Mouse (Mus musculus) retina, embryonic 14.5 days (tissue): Measurements from ENCODE around the gene Pitpnb.

ENCODE experiments used
- DNase-seq: peaks from one replicate; pipeline ENCODE4 v3.0.0-alpha.2; 2015; ENCODE audit warnings: low spot score

Gene Pitpnb

GRCm38 (mm10) chr5:111421424-111421823, 90.9 kb downstream of the Pitpnb start:
- no peak for DNase-seq

GRCm38 (mm10) chr5:111422058-111422800, 91.7 kb downstream of the Pitpnb start:
- DNase-seq = no peak

- no peak for DNase-seq
Observed at GRCm38 (mm10) chr5:111423011-111423410, 92.4 kb downstream of the Pitpnb start.

GRCm38 (mm10) chr5:111423616-111424015, 93.1 kb downstream of the Pitpnb start:
- no peak for DNase-seq

- no peak for DNase-seq
Observed at GRCm38 (mm10) chr5:111425813-111426212, 95.2 kb downstream of the Pitpnb start.

- no peak for DNase-seq
Observed at GRCm38 (mm10) chr5:111426249-111426648, 95.7 kb downstream of the Pitpnb start.

- DNase-seq = no peak
Observed at GRCm38 (mm10) chr5:111428882-111429281, 98.3 kb downstream of the Pitpnb start.

GRCm38 (mm10) chr5:111429726-111430125, 99.2 kb downstream of the Pitpnb start:
- DNase-seq = no peak

- DNase-seq = no peak
Observed at GRCm38 (mm10) chr5:111431007-111431730, 100.6 kb downstream of the Pitpnb start.

- DNase-seq = no peak
Observed at GRCm38 (mm10) chr5:111432842-111433241, 102.3 kb downstream of the Pitpnb start.

- DNase-seq = no peak
Observed at GRCm38 (mm10) chr5:111434342-111434842, 103.8 kb downstream of the Pitpnb start.

GRCm38 (mm10) chr5:111436260-111436659, 105.7 kb downstream of the Pitpnb start:
- DNase-seq = no peak

- DNase-seq = no peak
Observed at GRCm38 (mm10) chr5:111437205-111437604, 106.6 kb downstream of the Pitpnb start.
